Mouse (Mus musculus): ENCODE measurements at regions not wholly inside any gene's neighbourhood (a gene's known extent, or its start where the extent isn't known, plus 50 kb on each side); places are given as distances from the start of the nearest gene placed in this dataset.

GRCm38 (mm10) chr7:119089931-119090330 is 94.5 kb downstream of the Gpr139 start:
- Histone ChIP-seq H3K4me3 (replicated peaks; ENCODE audit: low read length) (no peak overlapping the region), H3K9ac (ENCODE audit: low read depth, low read length, severe bottlenecking) (no peak overlapping the region), H3K4me1 (ENCODE audit: control insufficient read depth, insufficient read depth, low read length) (no peaks in the 10 kb centered on the region), H3K27me3 (ENCODE audit: control insufficient read depth, insufficient read depth, low read length) (no peaks in the 10 kb centered on the region), H3K36me3 (ENCODE audit: control insufficient read depth, insufficient read depth, low read length) (no peaks in the 10 kb centered on the region), H3K4me2 (replicated peaks; ENCODE audit: low read depth, low read length, severe bottlenecking) (no peak overlapping the region), H3K27ac (replicated peaks; ENCODE audit: low read depth, low read length) (no peak overlapping the region), H3K9me3 (ENCODE audit: control insufficient read depth, low read length) (no peaks in the 10 kb centered on the region)
- no peak for TF ChIP-seq POLR2A (IDR thresholded peaks at IDR 0.05; ENCODE audit: borderline replicate concordance, extremely low read depth, insufficient read depth, insufficient read length)
- no peak for DNase-seq (ENCODE audit: low spot score)
- ATAC-seq (ENCODE audit: low FRiP score, low read depth) = no peak
- WGBS = 66% methylated on average over 2 of the region's 2 CpGs

GRCm38 (mm10) chr7:119088537-119088936 is 93.5 kb upstream of the Gprc5b start:
- no peaks in the 10 kb centered on the region for H3K9me3 ChIP-seq (ENCODE audit: control insufficient read depth, low read length)
- no peaks in the 10 kb centered on the region for H3K36me3 ChIP-seq (ENCODE audit: control insufficient read depth, insufficient read depth, low read length)
- H3K9ac ChIP-seq (ENCODE audit: low read depth, low read length, severe bottlenecking) = no peak overlapping the region
- no peak overlapping the region for H3K4me3 ChIP-seq (replicated peaks; ENCODE audit: low read length)
- H3K27me3 ChIP-seq (ENCODE audit: control insufficient read depth, insufficient read depth, low read length) = no peaks in the 10 kb centered on the region
- 78% methylated on average over 2 of the region's 2 CpGs for WGBS
- no peaks in the 10 kb centered on the region for H3K4me1 ChIP-seq (ENCODE audit: control insufficient read depth, insufficient read depth, low read length)
- no peak for TF ChIP-seq POLR2A (IDR thresholded peaks at IDR 0.05; ENCODE audit: borderline replicate concordance, extremely low read depth, insufficient read depth, insufficient read length)
- no peak overlapping the region for H3K27ac ChIP-seq (replicated peaks; ENCODE audit: low read depth, low read length)
- H3K4me2 ChIP-seq (replicated peaks; ENCODE audit: low read depth, low read length, severe bottlenecking) = no peak overlapping the region
- DNase-seq (ENCODE audit: low spot score) = no peak
- no peak for ATAC-seq (ENCODE audit: low FRiP score, low read depth)

GRCm38 (mm10) chr7:119087723-119088419 is 92.9 kb upstream of the Gprc5b start:
- Histone ChIP-seq H3K4me1 (ENCODE audit: control insufficient read depth, insufficient read depth, low read length) (no peaks in the 10 kb centered on the region), H3K9me3 (ENCODE audit: control insufficient read depth, low read length) (no peaks in the 10 kb centered on the region), H3K9ac (ENCODE audit: low read depth, low read length, severe bottlenecking) (no peak overlapping the region), H3K27me3 (ENCODE audit: control insufficient read depth, insufficient read depth, low read length) (no peaks in the 10 kb centered on the region), H3K27ac (replicated peaks; ENCODE audit: low read depth, low read length) (no peak overlapping the region), H3K36me3 (ENCODE audit: control insufficient read depth, insufficient read depth, low read length) (no peaks in the 10 kb centered on the region), H3K4me3 (replicated peaks; ENCODE audit: low read length) (no peak overlapping the region), H3K4me2 (replicated peaks; ENCODE audit: low read depth, low read length, severe bottlenecking) (no peak overlapping the region)
- 66% methylated on average over 7 of the region's 7 CpGs for WGBS
- DNase-seq (ENCODE audit: low spot score) (no peak), ATAC-seq (ENCODE audit: low FRiP score, low read depth) (no peak)
- no peak for TF ChIP-seq POLR2A (IDR thresholded peaks at IDR 0.05; ENCODE audit: borderline replicate concordance, extremely low read depth, insufficient read depth, insufficient read length)

GRCm38 (mm10) chr7:119085696-119086451 is 90.9 kb upstream of the Gprc5b start:
- TF ChIP-seq POLR2A (IDR thresholded peaks at IDR 0.05; ENCODE audit: borderline replicate concordance, extremely low read depth, insufficient read depth, insufficient read length) = no peak
- H3K36me3 ChIP-seq (ENCODE audit: control insufficient read depth, insufficient read depth, low read length) = no peaks in the 10 kb centered on the region
- WGBS = 81% methylated on average over 13 of the region's 13 CpGs
- H3K9me3 ChIP-seq (ENCODE audit: control insufficient read depth, low read length) = no peaks in the 10 kb centered on the region
- H3K27ac ChIP-seq (replicated peaks; ENCODE audit: low read depth, low read length) = no peak overlapping the region
- DNase-seq (ENCODE audit: low spot score) (no peak), ATAC-seq (ENCODE audit: low FRiP score, low read depth) (no peak)
- no peak overlapping the region for H3K4me3 ChIP-seq (replicated peaks; ENCODE audit: low read length)
- no peaks in the 10 kb centered on the region for H3K4me1 ChIP-seq (ENCODE audit: control insufficient read depth, insufficient read depth, low read length)
- no peak overlapping the region for H3K4me2 ChIP-seq (replicated peaks; ENCODE audit: low read depth, low read length, severe bottlenecking)
- no peaks in the 10 kb centered on the region for H3K27me3 ChIP-seq (ENCODE audit: control insufficient read depth, insufficient read depth, low read length)
- no peak overlapping the region for H3K9ac ChIP-seq (ENCODE audit: low read depth, low read length, severe bottlenecking)

GRCm38 (mm10) chr7:119076712-119077619 is 82.0 kb upstream of the Gprc5b start:
- no peak overlapping the region for H3K9ac ChIP-seq (ENCODE audit: low read depth, low read length, severe bottlenecking)
- no peaks in the 10 kb centered on the region for H3K4me1 ChIP-seq (ENCODE audit: control insufficient read depth, insufficient read depth, low read length)
- no peaks in the 10 kb centered on the region for H3K36me3 ChIP-seq (ENCODE audit: control insufficient read depth, insufficient read depth, low read length)
- peak; percentile 18 for DNase-seq (ENCODE audit: low spot score)
- no peaks in the 10 kb centered on the region for H3K9me3 ChIP-seq (ENCODE audit: control insufficient read depth, low read length)
- no peak overlapping the region for H3K4me3 ChIP-seq (replicated peaks; ENCODE audit: low read length)
- no peaks in the 10 kb centered on the region for H3K27me3 ChIP-seq (ENCODE audit: control insufficient read depth, insufficient read depth, low read length)
- H3K27ac ChIP-seq (replicated peaks; ENCODE audit: low read depth, low read length) = no peak overlapping the region
- WGBS = 51% methylated on average over 12 of the region's 12 CpGs
- no peak overlapping the region for H3K4me2 ChIP-seq (replicated peaks; ENCODE audit: low read depth, low read length, severe bottlenecking)
- no peak for TF ChIP-seq POLR2A (IDR thresholded peaks at IDR 0.05; ENCODE audit: borderline replicate concordance, extremely low read depth, insufficient read depth, insufficient read length)
- 0 out of 2 replicates have a peak, but pooled peaks have one; percentile 30 for ATAC-seq (ENCODE audit: low FRiP score, low read depth)
